ENCODE assay signal across 9 mouse cellular contexts in the genomic region with DNA sequence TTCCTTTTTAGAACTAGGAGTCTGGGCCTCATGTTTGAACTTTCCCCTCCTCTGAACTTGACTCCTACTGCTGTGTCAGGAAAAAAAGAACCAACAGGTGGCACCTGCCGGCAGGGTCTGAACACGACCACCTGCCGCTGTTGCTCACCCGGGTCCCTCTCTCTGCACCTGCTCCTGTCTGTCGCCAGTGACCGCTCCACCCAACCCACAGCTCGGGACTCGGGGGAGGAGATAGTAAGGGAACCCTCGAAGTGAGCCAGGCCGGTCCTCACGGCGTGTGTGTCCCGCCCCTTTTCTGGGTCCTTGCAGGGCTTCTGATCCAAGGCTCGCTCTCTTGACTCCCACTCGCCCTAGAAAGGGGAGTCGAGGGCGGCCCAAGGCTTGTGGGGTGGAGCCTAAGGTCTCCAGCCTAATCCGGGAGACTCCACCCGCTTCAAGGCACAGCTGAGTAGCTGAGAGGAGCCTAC. TPM values are rescaled to one million over a fixed set of nuclear protein-coding genes. Genes with fewer than 3 reads are reported as not detected.
DNase-seq lines count a peak whose midpoint lies in the region; ATAC-seq lines count a peak whose summit lies in the region.
"Had no signal": no experiment of that assay in that cellular context is flagged by ENCODE, and none has a peak within 500 bp of the region (broad histone marks: within the 10 kb centered on the region; RNA-seq: fewer than 3 reads in every experiment).

Mamstr (plus strand) TSS at position 417 of the 467 bp plus-strand sequence.

- 0 out of 2 replicates have a peak, but pooled peaks cover 3% of the 10 kb centered on the region for H3K9me3 ChIP-seq in forebrain, embryonic 13.5 days (replicated peaks)
- no peaks in the 10 kb centered on the region; the same call in 1 of the 2 replicates for H3K9me3 ChIP-seq in forebrain, embryonic 11.5 days (ENCODE audit: control insufficient read depth, low read length)
- H3K9me3 ChIP-seq in liver, embryonic 12.5 days (replicated peaks) = no peaks in the 10 kb centered on the region
- H3K9me3 ChIP-seq in limb, embryonic 10.5 days (replicated peaks) = no peaks in the 10 kb centered on the region

- no peak for DNase-seq in forebrain, embryonic 11.5 days (ENCODE audit: low spot score)
- DNase-seq in liver = peak; percentile 16
- no peak for DNase-seq in limb, embryonic 10.5 days (ENCODE audit: low spot score)
- no peak for DNase-seq in layer of hippocampus, postnatal 10 days (ENCODE audit: low spot score in 2 of 2)
- no peak for DNase-seq in urinary bladder, postnatal 25 days (ENCODE audit: low spot score)

- H3K4me1 ChIP-seq in forebrain, embryonic 13.5 days = peaks cover 33% of the 10 kb centered on the region
- H3K4me1 ChIP-seq in forebrain, embryonic 11.5 days (replicated peaks; ENCODE audit: control insufficient read depth, insufficient read depth, low read length) = peaks cover 13% of the 10 kb centered on the region
- H3K4me1 ChIP-seq in liver, embryonic 12.5 days = peaks cover 26% of the 10 kb centered on the region
- H3K4me1 ChIP-seq in brown adipose tissue, adult 24 weeks (ENCODE audit: control insufficient read depth, insufficient read depth, insufficient read length, low read length) = peaks cover 37% of the 10 kb centered on the region
- peaks cover 47% of the 10 kb centered on the region for H3K4me1 ChIP-seq in limb, embryonic 10.5 days

- no peak within 1 kb of the TSS for H3K4me3 ChIP-seq in forebrain, embryonic 13.5 days
- no peak within 1 kb of the TSS; the same call in 1 of the 2 replicates for H3K4me3 ChIP-seq in forebrain, embryonic 11.5 days (ENCODE audit: low read depth, low read length)
- no peak within 1 kb of the TSS for H3K4me3 ChIP-seq in liver, embryonic 12.5 days
- no peak within 1 kb of the TSS for H3K4me3 ChIP-seq in brown adipose tissue, adult 24 weeks (ENCODE audit: insufficient read depth, low read depth, low read length)
- peak within 1 kb of the TSS; percentile 42 for H3K4me3 ChIP-seq in limb, embryonic 10.5 days

- 20% methylated on average over 19 of the region's 19 CpGs for WGBS in forebrain, embryonic 13.5 days
- WGBS in forebrain, embryonic 11.5 days = 18% methylated on average over 19 of the region's 19 CpGs
- WGBS in liver, embryonic 12.5 days (ENCODE audit: insufficient replicate concordance) = 43% methylated on average over 19 of the region's 19 CpGs
- 19% methylated on average over 19 of the region's 19 CpGs for WGBS in limb, embryonic 10.5 days

- H3K27me3 ChIP-seq in forebrain, embryonic 13.5 days = no peaks in the 10 kb centered on the region
- H3K27me3 ChIP-seq in forebrain, embryonic 11.5 days (ENCODE audit: control insufficient read depth, insufficient read depth, low read length) = no peaks in the 10 kb centered on the region
- peaks cover 27% of the 10 kb centered on the region for H3K27me3 ChIP-seq in liver, embryonic 12.5 days (replicated peaks)
- peaks cover 16% of the 10 kb centered on the region; the same call in 1 of the 2 replicates for H3K27me3 ChIP-seq in limb, embryonic 10.5 days (ENCODE audit: low read depth, poor library complexity, severe bottlenecking)

- ATAC-seq in forebrain, embryonic 13.5 days = no peak
- ATAC-seq in forebrain, embryonic 11.5 days (replicated peaks; ENCODE audit: low FRiP score) = no peak
- ATAC-seq in liver, embryonic 12.5 days = no peak

- no peak within 1 kb of the TSS; the same call in 1 of the 2 replicates for H3K27ac ChIP-seq in forebrain, embryonic 13.5 days
- H3K27ac ChIP-seq in forebrain, embryonic 11.5 days (ENCODE audit: low read depth, low read length) = no peak within 1 kb of the TSS
- H3K27ac ChIP-seq in liver, embryonic 12.5 days = no peak within 1 kb of the TSS
- peak within 1 kb of the TSS; percentile 85 for H3K27ac ChIP-seq in brown adipose tissue, adult 24 weeks (replicated peaks; ENCODE audit: low read depth, low read length)
- H3K27ac ChIP-seq in limb, embryonic 10.5 days = no peak within 1 kb of the TSS
- H3K27ac ChIP-seq: liver, embryonic 14.5 days had no signal

- H3K4me2 ChIP-seq in forebrain, embryonic 13.5 days = peak within 1 kb of the TSS; percentile 59; the same call in 1 of the 2 replicates
- H3K4me2 ChIP-seq in forebrain, embryonic 11.5 days (ENCODE audit: low read depth, low read length, severe bottlenecking) = no peak within 1 kb of the TSS
- H3K4me2 ChIP-seq in liver, embryonic 12.5 days = no peak within 1 kb of the TSS

- no peak within 1 kb of the TSS for H3K9ac ChIP-seq in forebrain, embryonic 13.5 days
- H3K9ac ChIP-seq in forebrain, embryonic 11.5 days (ENCODE audit: low read length) = no peak within 1 kb of the TSS
- H3K9ac ChIP-seq in liver, embryonic 12.5 days = no peak within 1 kb of the TSS
- H3K9ac ChIP-seq: liver, embryonic 14.5 days had no signal

- H3K36me3 ChIP-seq in forebrain, embryonic 13.5 days (ENCODE audit: poor library complexity, severe bottlenecking) = peaks cover 9% of the 10 kb centered on the region
- H3K36me3 ChIP-seq in forebrain, embryonic 11.5 days (ENCODE audit: control insufficient read depth, insufficient read depth, low read length) = no peaks in the 10 kb centered on the region
- H3K36me3 ChIP-seq in liver, embryonic 12.5 days = peaks cover 6% of the 10 kb centered on the region; the same call in 1 of the 2 replicates
- H3K36me3 ChIP-seq in limb, embryonic 10.5 days = peaks cover 11% of the 10 kb centered on the region

RNA-seq across cellular contexts. Expression of gene Mamstr, which starts in this region (rescaled TPM):
- 1.8 and 3.8 TPM in 2 replicates for polyA plus RNA-seq in forebrain, embryonic 13.5 days (2015; fragmentation: Nextera tagmentation; extraction: Ambion mirVana)
- polyA plus RNA-seq in forebrain, embryonic 11.5 days (2014; fragmentation: Nextera tagmentation; extraction: Ambion mirVana) = 1.7 and 3.3 TPM in 2 replicates
- 0.69 and 0.81 TPM in 2 replicates for polyA plus RNA-seq in liver, embryonic 12.5 days (2016; fragmentation: Nextera tagmentation; extraction: Ambion mirVana)
- 1.5 TPM in 1 of 2 replicates, not detected in the other for polyA plus RNA-seq in brown adipose tissue, adult 24 weeks (2012; ENCODE audit: insufficient read depth, insufficient read length, missing spikeins)
- 2.2 and 3.2 TPM in 2 replicates for polyA plus RNA-seq in limb, embryonic 10.5 days (2016; fragmentation: Nextera tagmentation; extraction: Ambion mirVana)
- total RNA-seq in layer of hippocampus, postnatal 10 days (2021) = 1 to 10 TPM; 1.7 TPM
